Mouse (Mus musculus) thymus, adult 2 months (tissue): Measurements from ENCODE around the gene Il5ra.

Experiments used
- CTCF ChIP-seq: fragments of 200-500 bp; IDR thresholded peaks from 2 replicates; pipeline ENCODE4 v1.5.1; 2012; ENCODE audit warnings: mild to moderate bottlenecking, control low read depth, low read length, moderate library complexity, borderline replicate concordance; ENCODE audit not compliant: control insufficient read depth, poor library complexity, insufficient read depth; ENCODE audit errors: extremely low read depth
- POLR2A ChIP-seq: fragments of 200-500 bp; IDR thresholded peaks from 2 replicates; pipeline ENCODE4 v1.6.1; 2012; ENCODE audit warnings: mild to moderate bottlenecking, low read length, control low read depth, moderate library complexity; ENCODE audit not compliant: control insufficient read depth, poor library complexity, insufficient read depth; ENCODE audit errors: extremely low read depth

DNA sequence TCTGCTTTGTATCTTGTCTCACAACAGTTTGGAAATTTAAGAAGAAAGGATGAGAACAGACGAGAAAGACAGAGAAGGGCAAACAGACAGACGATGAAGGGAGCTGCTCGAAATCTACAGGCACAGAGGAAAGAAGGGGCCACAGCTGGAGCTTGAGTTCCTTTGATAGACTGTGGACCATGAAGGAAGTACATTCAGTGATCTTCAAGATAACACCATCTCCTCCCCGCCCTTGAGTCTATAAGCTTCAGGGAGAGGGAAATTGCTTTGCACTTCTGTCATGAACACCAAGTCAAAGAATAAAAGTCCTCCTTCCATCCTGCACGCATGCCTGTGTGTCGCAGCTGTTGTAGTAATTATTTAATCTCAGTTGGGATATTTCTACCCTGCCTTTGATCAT lies 22.8 kb downstream of the Il5ra start:
- TF ChIP-seq CTCF (no peak), POLR2A (no peak)
